8 mouse cellular contexts compared by ENCODE assay signal in genomic region chr5:124112531-124112930, GRCm38 (mm10). TPM values are rescaled to one million over a fixed set of nuclear protein-coding genes. Genes with fewer than 3 reads are reported as not detected.
DNase-seq lines count a peak whose midpoint lies in the region; ATAC-seq and TF ChIP-seq lines count a peak whose summit lies in the region.

No protein-coding gene starts in this region.

- DNase-seq in heart, adult 9 months (ENCODE audit: low spot score in 2 of 2) = no peak
- peak; percentile 26 for DNase-seq in adrenal gland, postnatal 25 days
- DNase-seq in heart, postnatal 0 days (ENCODE audit: low spot score) = no peak
- DNase-seq in liver, adult 2 months (ENCODE audit: extremely low read depth, low read depth, low spot score) = peak; percentile 51

- peak overlapping the region; percentile 28 for H3K27ac ChIP-seq in heart, embryonic 16.5 days (ENCODE audit: low read length)
- H3K27ac ChIP-seq in heart, postnatal 0 days (ENCODE audit: low read depth) = peak overlapping the region; percentile 67
- H3K27ac ChIP-seq in liver, adult 2 months (replicated peaks; ENCODE audit: insufficient read depth, low read depth, low read length) = peak overlapping the region; percentile 44
- 0 out of 2 replicates have a peak overlapping the region, but pooled peaks have one; percentile 6 for H3K27ac ChIP-seq in neural tube, embryonic 12.5 days

- H3K9me3 ChIP-seq in heart, embryonic 16.5 days (replicated peaks; ENCODE audit: control insufficient read depth, low read length) = no peaks in the 10 kb centered on the region
- H3K9me3 ChIP-seq in heart, postnatal 0 days (replicated peaks; ENCODE audit: control insufficient read depth, low read length) = no peaks in the 10 kb centered on the region
- no peaks in the 10 kb centered on the region for H3K9me3 ChIP-seq in neural tube, embryonic 12.5 days

- H3K36me3 ChIP-seq in heart, embryonic 16.5 days (ENCODE audit: control insufficient read depth, insufficient read depth) = peaks cover 9% of the 10 kb centered on the region; the same call in 1 of the 2 replicates
- H3K36me3 ChIP-seq in heart, postnatal 0 days (replicated peaks; ENCODE audit: control insufficient read depth, insufficient read depth, low read length) = peaks cover 14% of the 10 kb centered on the region; the same call in 1 of the 2 replicates
- H3K36me3 ChIP-seq in liver, adult 2 months (ENCODE audit: control insufficient read depth, insufficient read depth, low read length) = no peaks in the 10 kb centered on the region
- H3K36me3 ChIP-seq in neural tube, embryonic 12.5 days = peaks cover 6% of the 10 kb centered on the region

- peak overlapping the region; percentile 83 for H3K9ac ChIP-seq in heart, embryonic 16.5 days (ENCODE audit: low read length)
- H3K9ac ChIP-seq in heart, postnatal 0 days (replicated peaks; ENCODE audit: low read depth, low read length) = peak overlapping the region; percentile 66
- peak overlapping the region; percentile 83 for H3K9ac ChIP-seq in liver, adult 2 months (ENCODE audit: low read depth, low read length)
- H3K9ac ChIP-seq in neural tube, embryonic 12.5 days = peak overlapping the region; percentile 70

- H3K79me2 ChIP-seq in liver, adult 2 months (ENCODE audit: control insufficient read depth, insufficient read depth, low read length) = peaks cover 4% of the 10 kb centered on the region; the same call in 1 of the 2 replicates

- TF ChIP-seq CTCF in heart, postnatal 0 days (IDR thresholded peaks at IDR 0.05; ENCODE audit: low read depth) = no peak
- no peak for TF ChIP-seq CTCF in liver, adult 2 months (IDR thresholded peaks at IDR 0.05; ENCODE audit: low read depth, low read length)

- TF ChIP-seq POLR2A in liver, adult 2 months (IDR thresholded peaks at IDR 0.05; ENCODE audit: extremely low read depth, insufficient read depth, low read length) = no peak

- no peak for ATAC-seq in heart, embryonic 16.5 days (replicated peaks; ENCODE audit: extremely low read depth, insufficient read depth, low FRiP score)
- no peak for ATAC-seq in heart, postnatal 0 days (ENCODE audit: insufficient read depth, low read depth)
- no peak for ATAC-seq in neural tube, embryonic 12.5 days (ENCODE audit: low FRiP score, low read depth)
- no peak for ATAC-seq in granulocyte monocyte progenitor cell, adult 5-6 weeks (replicated peaks; ENCODE audit: poor library complexity, severe bottlenecking)
- no peak for ATAC-seq in CD4-positive, CD25-positive, alpha-beta regulatory T cell, adult 4 months

- peaks cover 22% of the 10 kb centered on the region for H3K4me1 ChIP-seq in heart, embryonic 16.5 days (ENCODE audit: control insufficient read depth, insufficient read depth, low read length)
- H3K4me1 ChIP-seq in heart, postnatal 0 days (ENCODE audit: control insufficient read depth, insufficient read depth) = peaks cover 25% of the 10 kb centered on the region
- H3K4me1 ChIP-seq in liver, adult 2 months (ENCODE audit: control insufficient read depth, insufficient read depth, low read length) = peaks cover 13% of the 10 kb centered on the region
- H3K4me1 ChIP-seq in neural tube, embryonic 12.5 days = peaks cover 38% of the 10 kb centered on the region

- WGBS in heart, embryonic 16.5 days = under 1% methylated on average over 18 of the region's 18 CpGs
- WGBS in heart, postnatal 0 days = under 1% methylated on average over 18 of the region's 18 CpGs
- whole genome bisulfite sequencing in liver, adult 2 months = under 1% methylated on average over 18 of the region's 18 CpGs
- WGBS in neural tube, embryonic 12.5 days = 3% methylated on average over 18 of the region's 18 CpGs

- H3K4me3 ChIP-seq in heart, embryonic 16.5 days (ENCODE audit: low read length) = peak overlapping the region; percentile 96
- H3K4me3 ChIP-seq in heart, postnatal 0 days (ENCODE audit: low read depth, low read length) = peak overlapping the region; percentile 89
- peak overlapping the region; percentile 83 for H3K4me3 ChIP-seq in liver, adult 2 months (ENCODE audit: insufficient read depth, low read depth, low read length)
- peak overlapping the region; percentile 77 for H3K4me3 ChIP-seq in neural tube, embryonic 12.5 days

- H3K27me3 ChIP-seq in heart, embryonic 16.5 days (ENCODE audit: control insufficient read depth, insufficient read depth, low read length) = no peaks in the 10 kb centered on the region
- no peaks in the 10 kb centered on the region for H3K27me3 ChIP-seq in heart, postnatal 0 days (ENCODE audit: control insufficient read depth, insufficient read depth, low read length)
- no peaks in the 10 kb centered on the region for H3K27me3 ChIP-seq in liver, adult 2 months (ENCODE audit: control insufficient read depth, insufficient read depth, low read length)
- no peaks in the 10 kb centered on the region for H3K27me3 ChIP-seq in neural tube, embryonic 12.5 days (replicated peaks)

- no peak for TF ChIP-seq EP300 in heart, postnatal 0 days (IDR thresholded peaks at IDR 0.05; ENCODE audit: low read depth)

- H3K4me2 ChIP-seq in heart, embryonic 16.5 days (ENCODE audit: low read depth, low read length) = peak overlapping the region; percentile 97
- peak overlapping the region; percentile 93 for H3K4me2 ChIP-seq in heart, postnatal 0 days (ENCODE audit: low read depth, low read length)
- H3K4me2 ChIP-seq in neural tube, embryonic 12.5 days (replicated peaks) = peak overlapping the region; percentile 83

RNA-seq across cellular contexts. Expression of gene Ogfod2, which starts 0.4 kb away (rescaled TPM):
- polyA plus RNA-seq in heart, embryonic 16.5 days (2015; fragmentation: Nextera tagmentation; extraction: Ambion mirVana) = 21.3 and 24.2 TPM in 2 replicates
- total RNA-seq in adrenal gland, postnatal 25 days (2021) = 44.7 and 55.0 TPM in 2 replicates
- 37.6 and 55.1 TPM in 2 replicates for total RNA-seq in heart, postnatal 0 days (2014; rRNA removed; ENCODE audit: low replicate concordance)
- 19.0 and 19.3 TPM in 2 replicates for polyA plus RNA-seq in heart, postnatal 0 days (2015; fragmentation: Nextera tagmentation; extraction: Ambion mirVana)
- 38.5 and 46.6 TPM in 2 replicates for total RNA-seq in liver, adult 2 months (2014; rRNA removed)
- polyA plus RNA-seq in liver, adult 2 months (2012; rRNA removed) = 65.3 and 74.6 TPM in 2 replicates
- 28.1 and 28.8 TPM in 2 replicates for polyA plus RNA-seq in neural tube, embryonic 12.5 days (2016; fragmentation: Nextera tagmentation; extraction: Ambion mirVana)
- 8.9 and 12.1 TPM in 2 replicates for total RNA-seq in granulocyte monocyte progenitor cell, adult 5-6 weeks (2014; fragmentation: Nextera tagmentation)
- 14.9 and 18.6 TPM in 2 replicates for total RNA-seq in granulocyte monocyte progenitor cell, adult 5-6 weeks (2017)
- polyA plus RNA-seq in CD4-positive, CD25-positive, alpha-beta regulatory T cell, adult 4 months (2017; shearing (Covaris generic)) = 10 to 100 TPM; 25.6 to 51.6 TPM

RNA-seq across cellular contexts. Expression of gene Arl6ip4, which starts 3.4 kb away (rescaled TPM):
- 72.6 and 78.1 TPM in 2 replicates for polyA plus RNA-seq in heart, embryonic 16.5 days (2015; fragmentation: Nextera tagmentation; extraction: Ambion mirVana)
- 56.9 and 86.5 TPM in 2 replicates for total RNA-seq in adrenal gland, postnatal 25 days (2021)
- total RNA-seq in heart, postnatal 0 days (2014; rRNA removed; ENCODE audit: low replicate concordance) = 12.2 and 18.0 TPM in 2 replicates
- polyA plus RNA-seq in heart, postnatal 0 days (2015; fragmentation: Nextera tagmentation; extraction: Ambion mirVana) = 70.7 and 76.9 TPM in 2 replicates
- 18.0 and 19.3 TPM in 2 replicates for total RNA-seq in liver, adult 2 months (2014; rRNA removed)
- polyA plus RNA-seq in liver, adult 2 months (2012; rRNA removed) = 23.6 and 26.2 TPM in 2 replicates
- polyA plus RNA-seq in neural tube, embryonic 12.5 days (2016; fragmentation: Nextera tagmentation; extraction: Ambion mirVana) = 93.1 and 98.9 TPM in 2 replicates
- total RNA-seq in granulocyte monocyte progenitor cell, adult 5-6 weeks (2014; fragmentation: Nextera tagmentation) = 65.3 and 89.4 TPM in 2 replicates
- total RNA-seq in granulocyte monocyte progenitor cell, adult 5-6 weeks (2017) = 89.7 and 99.8 TPM in 2 replicates
- polyA plus RNA-seq in CD4-positive, CD25-positive, alpha-beta regulatory T cell, adult 4 months (2017; shearing (Covaris generic)) = 10 to 100 TPM; 48.7 to 61.0 TPM

RNA-seq across cellular contexts. Expression of gene Abcb9, which starts 16.9 kb away (rescaled TPM):
- 3.8 and 7.2 TPM in 2 replicates for polyA plus RNA-seq in heart, embryonic 16.5 days (2015; fragmentation: Nextera tagmentation; extraction: Ambion mirVana)
- 10.8 and 11.8 TPM in 2 replicates for total RNA-seq in adrenal gland, postnatal 25 days (2021)
- total RNA-seq in heart, postnatal 0 days (2014; rRNA removed; ENCODE audit: low replicate concordance) = 1.8 and 5.4 TPM in 2 replicates
- 2.3 and 3.0 TPM in 2 replicates for polyA plus RNA-seq in heart, postnatal 0 days (2015; fragmentation: Nextera tagmentation; extraction: Ambion mirVana)
- total RNA-seq in liver, adult 2 months (2014; rRNA removed) = 0.74 and 0.87 TPM in 2 replicates
- 2.4 and 2.5 TPM in 2 replicates for polyA plus RNA-seq in liver, adult 2 months (2012; rRNA removed)
- polyA plus RNA-seq in neural tube, embryonic 12.5 days (2016; fragmentation: Nextera tagmentation; extraction: Ambion mirVana) = 4.1 and 4.7 TPM in 2 replicates
- 0.71 and 0.96 TPM in 2 replicates for total RNA-seq in granulocyte monocyte progenitor cell, adult 5-6 weeks (2014; fragmentation: Nextera tagmentation)
- 0.73 and 2.7 TPM in 2 replicates for total RNA-seq in granulocyte monocyte progenitor cell, adult 5-6 weeks (2017)
- 10 to 100 TPM; 16.1 to 16.6 TPM for polyA plus RNA-seq in CD4-positive, CD25-positive, alpha-beta regulatory T cell, adult 4 months (2017; shearing (Covaris generic))

Comparison
In these comparisons a context has a peak if more than half of its experiments do, and no peak if none do; other contexts are left out.
1. H3K27ac ChIP-seq: peak in every context shown above with its lines; median percentile 67 in heart, postnatal 0 days; 44 in liver, adult 2 months; 28 in heart, embryonic 16.5 days; 6 in neural tube, embryonic 12.5 days.
2. DNase-seq: peak in adrenal gland, postnatal 25 days (single experiment) and liver, adult 2 months (single experiment); none in heart, adult 9 months (0 of 2) and heart, postnatal 0 days (single experiment).
3. Peak in every context shown above with its lines, with median percentiles within 50 percentile points of each other: H3K4me2 ChIP-seq, H3K4me3 ChIP-seq and H3K9ac ChIP-seq.